Mouse (Mus musculus) left cerebral cortex, adult 8-10 months (tissue): ENCODE data around the gene Scgb1c1. TPM values are rescaled to one million over a fixed set of nuclear protein-coding genes. Genes with fewer than 3 reads are reported as not detected.

Source experiments
- DNase-seq, 2 experiments: peaks; one replicate each; pipeline ENCODE4 v3.0.0; 2022; ENCODE audit warnings: low spot score in 2 of 2
- total RNA-seq, 4 experiments: library from RNA; stranded (reverse); gene quantifications; 2 replicates each; pipeline ENCODE4 v1.2.4; 2022

Scgb1c1 gene
- total RNA-seq, 4 experiments from 2014 or later = not detected

- DNase-seq = no peak
Measured at GRCm38 (mm10) chr7:140840750-140841735, 4.3 kb upstream of the Scgb1c1 start.

- DNase-seq = no peak
Measured at GRCm38 (mm10) chr7:140843806-140844205, 1.5 kb upstream of the Scgb1c1 start.

- DNase-seq = no peak
Measured at GRCm38 (mm10) chr7:140845683-140846082, 336 bp downstream of the Scgb1c1 start.

GRCm38 (mm10) chr7:140846676-140847075 is 1.3 kb downstream of the Scgb1c1 start:
- no peak for DNase-seq

- no peak for DNase-seq
Measured at GRCm38 (mm10) chr7:140847755-140848580, 2.6 kb downstream of the Scgb1c1 start, which contains the start of gene Odf3. Gene Odf3, plus strand, starts transcription at chr7:140847805.

- no peak for DNase-seq
Measured at GRCm38 (mm10) chr7:140848591-140848990, 3.2 kb downstream of the Scgb1c1 start.

GRCm38 (mm10) chr7:140851916-140852315 is 6.6 kb downstream of the Scgb1c1 start:
- no peak for DNase-seq

- DNase-seq = no peak
Measured at GRCm38 (mm10) chr7:140853386-140853785, 8.0 kb downstream of the Scgb1c1 start.

GRCm38 (mm10) chr7:140854483-140854882 is 9.1 kb downstream of the Scgb1c1 start:
- no peak for DNase-seq

- no peak for DNase-seq
Measured at GRCm38 (mm10) chr7:140855181-140855580, 9.8 kb downstream of the Scgb1c1 start.

GRCm38 (mm10) chr7:140855860-140856784 is 10.8 kb downstream of the Scgb1c1 start, which contains the start of gene Gm45785:
Gene Gm45785, minus strand, starts transcription at chr7:140856331.
- DNase-seq = peak; percentile 69 to 87

- DNase-seq = peak; percentile 85 to 88
Measured at GRCm38 (mm10) chr7:140856785-140857549, 11.6 kb downstream of the Scgb1c1 start, which contains the start of gene Ric8a. Gene Ric8a, plus strand, starts transcription at chr7:140856957.

GRCm38 (mm10) chr7:140857550-140858505 is 12.5 kb downstream of the Scgb1c1 start, which contains the start of gene Bet1l:
Gene Bet1l, minus strand, starts transcription at chr7:140857577.
- DNase-seq = no peak

GRCm38 (mm10) chr7:140858746-140859145 is 13.4 kb downstream of the Scgb1c1 start:
- no peak for DNase-seq

GRCm38 (mm10) chr7:140859997-140860396 is 14.7 kb downstream of the Scgb1c1 start:
- DNase-seq = no peak

GRCm38 (mm10) chr7:140860728-140861127 is 15.4 kb downstream of the Scgb1c1 start:
- no peak for DNase-seq

GRCm38 (mm10) chr7:140864761-140865160 is 19.4 kb downstream of the Scgb1c1 start:
- DNase-seq = no peak

- no peak for DNase-seq
Measured at GRCm38 (mm10) chr7:140874224-140874623, 28.9 kb downstream of the Scgb1c1 start.

- no peak for DNase-seq
Measured at GRCm38 (mm10) chr7:140877364-140877763, 32.0 kb downstream of the Scgb1c1 start.
